Mouse (Mus musculus) G1E (cell line): ENCODE data around the gene Tsacc. TPM values are rescaled to one million over a fixed set of nuclear protein-coding genes. Genes with fewer than 3 reads are reported as not detected.

ENCODE experiments used
- ATAC-seq: 2 replicates; pipeline ENCODE4 v1.8.0; 2016; ENCODE audit warnings: mild to moderate bottlenecking; ENCODE audit not compliant: insufficient number of reproducible peaks, poor library complexity, low FRiP score, severe bottlenecking; ENCODE audit errors: extremely low read depth
- DNase-seq: peaks from one replicate; pipeline ENCODE4 v3.0.0; 2012; ENCODE audit warnings: low spot score
- H3K27me3 ChIP-seq: 2 replicates; pipeline ENCODE4 v1.6.1; 2012; ENCODE audit warnings: mild to moderate bottlenecking, low read length, inconsistent platforms; ENCODE audit not compliant: insufficient read depth
- H3K36me3 ChIP-seq: replicated peaks from 2 replicates; pipeline ENCODE3; 2012; ENCODE audit warnings: mild to moderate bottlenecking, inconsistent platforms
- H3K4me1 ChIP-seq: 2 replicates; pipeline ENCODE4 v1.6.1; 2012; ENCODE audit warnings: low read depth, low read length, inconsistent platforms, mixed read lengths; ENCODE audit not compliant: insufficient read depth
- H3K4me3 ChIP-seq: 2 replicates; pipeline ENCODE4 v1.5.1; 2012; ENCODE audit warnings: low read depth, mild to moderate bottlenecking, inconsistent platforms, low read length, moderate library complexity, mixed read lengths
- H3K9me3 ChIP-seq: replicated peaks from 2 replicates; pipeline ENCODE4 v1.6.1; 2012; ENCODE audit warnings: inconsistent platforms
- CTCF ChIP-seq: IDR thresholded peaks from 2 replicates; pipeline ENCODE4 v1.5.1; 2012; ENCODE audit warnings: low read depth, low read length, inconsistent platforms, mixed read lengths
- GATA1 ChIP-seq: IDR thresholded peaks from 2 replicates; pipeline ENCODE4 v1.6.1; 2012; ENCODE audit warnings: borderline replicate concordance, low read length, inconsistent platforms, mixed read lengths
- GATA2 ChIP-seq: IDR thresholded peaks from 2 replicates; pipeline ENCODE4 v1.6.1; 2012; ENCODE audit warnings: low read depth, low read length, inconsistent platforms, borderline replicate concordance
- POLR2AphosphoS5 ChIP-seq: IDR thresholded peaks from 2 replicates; pipeline ENCODE4 v1.6.1; 2012; ENCODE audit warnings: low read depth, low read length, inconsistent platforms; ENCODE audit not compliant: insufficient replicate concordance
- TAL1 ChIP-seq: conservative IDR thresholded peaks from 2 replicates; pipeline ENCODE4 v1.6.1; 2012; ENCODE audit warnings: low read depth, low read length, inconsistent platforms, mixed read lengths
- polyA plus RNA-seq: library from polyadenylated mRNA; stranded (reverse); fragments of >175 nt; gene quantifications from 2 replicates; pipeline ENCODE4 v1.2.3, GENCODE M21; 2012
- total RNA-seq, 2 experiments: library from RNA; stranded (forward) in 1 of 2; stranded (reverse) in 1 of 2; fragments of 200-1000 nt in 1 of 2; fragments of >200 nt in 1 of 2; fragmentation: Nextera tagmentation in 1 of 2; gene quantifications; 2 replicates each; pipeline ENCODE4 v1.2.3; 2014 to 2017

The Tsacc gene
- total and polyA plus RNA-seq, 3 experiments, result 1.1 to 11.5 (median 6.3) TPM

- no peak overlapping the region for H3K4me3 ChIP-seq
- ATAC-seq, result no peak
- H3K36me3 ChIP-seq, result no peaks in the 10 kb centered on the region
- DNase-seq, result no peak
- TF ChIP-seq POLR2AphosphoS5, result no peak
- no peak for TF ChIP-seq GATA2
- TF ChIP-seq CTCF, result no peak
- TF ChIP-seq TAL1, result no peak
- no peak for TF ChIP-seq GATA1
- peaks cover under 1% of the 10 kb centered on the region; the same call in 1 of the 2 replicates for H3K4me1 ChIP-seq
- peaks cover 51% of the 10 kb centered on the region for H3K27me3 ChIP-seq
- H3K9me3 ChIP-seq, result no peaks in the 10 kb centered on the region
Observed at GRCm38 (mm10) chr3:88247666-88248065, 49.1 kb downstream of the Tsacc start.

GRCm38 (mm10) chr3:88245811-88246210 is 51.0 kb downstream of the Tsacc start:
- H3K4me3 ChIP-seq, result no peak overlapping the region
- ATAC-seq, result peak; percentile 40; the same call in 1 of the 2 replicates

GRCm38 (mm10) chr3:88244071-88244470 is 52.7 kb downstream of the Tsacc start:
- Histone ChIP-seq H3K4me1 (peaks cover 7% of the 10 kb centered on the region), H3K36me3 (no peaks in the 10 kb centered on the region), H3K9me3 (no peaks in the 10 kb centered on the region), H3K27me3 (peaks cover 59% of the 10 kb centered on the region), H3K4me3 (no peak overlapping the region)
- no peak for ATAC-seq
- TF ChIP-seq GATA2, result no peak
- peak; percentile 93 for TF ChIP-seq CTCF
- peak; percentile 44 for DNase-seq

More at GRCm38 (mm10) chr3:88245811-88246210, 51.0 kb downstream of the Tsacc start:
- no peaks in the 10 kb centered on the region for H3K9me3 ChIP-seq
- peaks cover 54% of the 10 kb centered on the region for H3K27me3 ChIP-seq
- TF ChIP-seq POLR2AphosphoS5 (no peak), CTCF (peak; percentile 97)
- H3K36me3 ChIP-seq, result no peaks in the 10 kb centered on the region
- DNase-seq, result peak; percentile 57
- peaks cover 7% of the 10 kb centered on the region for H3K4me1 ChIP-seq

- H3K27me3 ChIP-seq, result peaks cover 63% of the 10 kb centered on the region
- H3K9me3 ChIP-seq, result no peaks in the 10 kb centered on the region
- H3K4me1 ChIP-seq, result peaks cover 7% of the 10 kb centered on the region
- DNase-seq (peak; percentile 50), ATAC-seq (no peak; the same call in 1 of the 2 replicates)
- no peaks in the 10 kb centered on the region for H3K36me3 ChIP-seq
- TF ChIP-seq GATA2 (no peak), CTCF (peak; percentile 77)
- no peak overlapping the region for H3K4me3 ChIP-seq
Observed at GRCm38 (mm10) chr3:88242531-88242930, 54.3 kb downstream of the Tsacc start.

GRCm38 (mm10) chr3:88241045-88241786 is 55.6 kb downstream of the Tsacc start:
- TF ChIP-seq GATA2 (no peak), POLR2AphosphoS5 (no peak), TAL1 (no peak), GATA1 (no peak), CTCF (no peak)
- DNase-seq (no peak), ATAC-seq (no peak)
- no peak overlapping the region for H3K4me3 ChIP-seq
- H3K27me3 ChIP-seq, result peaks cover 64% of the 10 kb centered on the region
- H3K4me1 ChIP-seq, result peaks cover 7% of the 10 kb centered on the region
- no peaks in the 10 kb centered on the region for H3K9me3 ChIP-seq
- no peaks in the 10 kb centered on the region for H3K36me3 ChIP-seq

GRCm38 (mm10) chr3:88239446-88239845 is 57.4 kb downstream of the Tsacc start:
- Histone ChIP-seq H3K9me3 (no peaks in the 10 kb centered on the region), H3K36me3 (no peaks in the 10 kb centered on the region), H3K4me1 (peaks cover 7% of the 10 kb centered on the region), H3K4me3 (no peak overlapping the region), H3K27me3 (peaks cover 67% of the 10 kb centered on the region)
- DNase-seq (no peak), ATAC-seq (no peak)
- TF ChIP-seq POLR2AphosphoS5 (no peak), GATA1 (no peak), CTCF (no peak), GATA2 (no peak), TAL1 (no peak)

- Histone ChIP-seq H3K36me3 (no peaks in the 10 kb centered on the region), H3K9me3 (no peaks in the 10 kb centered on the region), H3K4me3 (no peak overlapping the region), H3K4me1 (peaks cover 7% of the 10 kb centered on the region), H3K27me3 (peaks cover 65% of the 10 kb centered on the region)
- ATAC-seq, result no peak
- no peak for DNase-seq
- TF ChIP-seq POLR2AphosphoS5 (no peak), CTCF (no peak), GATA2 (no peak)
Observed at GRCm38 (mm10) chr3:88238866-88239391, 57.9 kb downstream of the Tsacc start.
